In genomic region chr2:53190684-53191511, GRCm38 (mm10) we compare ENCODE assay signal across 8 mouse cellular contexts. TPM values are rescaled to one million over a fixed set of nuclear protein-coding genes. Genes with fewer than 3 reads are reported as not detected.
DNase-seq lines count a peak whose midpoint lies in the region; ATAC-seq and TF ChIP-seq lines count a peak whose summit lies in the region.

Gene Prpf40a, minus strand, starts transcription at chr2:53191284.

- H3K27me3 ChIP-seq in kidney, embryonic 14.5 days (ENCODE audit: control insufficient read depth, insufficient read depth, low read length), result no peaks in the 10 kb centered on the region
- no peaks in the 10 kb centered on the region for H3K27me3 ChIP-seq in limb, embryonic 15.5 days

- peak within 1 kb of the TSS; percentile 92 for H3K9ac ChIP-seq in kidney, embryonic 14.5 days (ENCODE audit: low read depth, low read length)
- H3K9ac ChIP-seq in limb, embryonic 15.5 days, result peak within 1 kb of the TSS; percentile 79

- H3K27ac ChIP-seq in bone marrow macrophage, adult 2 months (ENCODE audit: insufficient read depth, low read depth, low read length), result peak within 1 kb of the TSS; percentile 99
- peak within 1 kb of the TSS; percentile 98 for H3K27ac ChIP-seq in embryonic fibroblast, embryonic 13.5 days (ENCODE audit: insufficient read depth, low read length)
- H3K27ac ChIP-seq in kidney, embryonic 14.5 days (ENCODE audit: low read depth, low read length), result peak within 1 kb of the TSS; percentile 95
- peak within 1 kb of the TSS; percentile 97 for H3K27ac ChIP-seq in limb, embryonic 15.5 days

- H3K4me2 ChIP-seq in kidney, embryonic 14.5 days (replicated peaks; ENCODE audit: low read depth, low read length), result peak within 1 kb of the TSS; percentile 40
- peak within 1 kb of the TSS; percentile 61 for H3K4me2 ChIP-seq in limb, embryonic 15.5 days

- peaks cover 24% of the 10 kb centered on the region; the same call in 1 of the 2 replicates for H3K36me3 ChIP-seq in kidney, embryonic 14.5 days (ENCODE audit: control insufficient read depth, insufficient read depth, low read length)
- H3K36me3 ChIP-seq in limb, embryonic 15.5 days, result peaks cover 8% of the 10 kb centered on the region

- H3K9me3 ChIP-seq in kidney, embryonic 14.5 days (ENCODE audit: control insufficient read depth, low read length), result no peaks in the 10 kb centered on the region
- no peaks in the 10 kb centered on the region for H3K9me3 ChIP-seq in limb, embryonic 15.5 days

- peak within 1 kb of the TSS; percentile 98 for H3K4me3 ChIP-seq in bone marrow macrophage, adult 2 months (ENCODE audit: insufficient read depth, low read length)
- peak within 1 kb of the TSS; percentile 86 for H3K4me3 ChIP-seq in embryonic fibroblast, embryonic 13.5 days (ENCODE audit: insufficient read depth, low read length)
- H3K4me3 ChIP-seq in kidney, embryonic 14.5 days (ENCODE audit: low read length), result peak within 1 kb of the TSS; percentile 69
- peak within 1 kb of the TSS; percentile 86 for H3K4me3 ChIP-seq in limb, embryonic 15.5 days

- peak; percentile 99 for DNase-seq in A20 (ENCODE audit: low read depth, low spot score)
- DNase-seq in heart, adult 9 months (ENCODE audit: low spot score in 2 of 2), result peak; percentile 98 to 99
- DNase-seq in monocyte, adult 2 months (ENCODE audit: low read depth in 1 of 2, low spot score in 2 of 2), result peak; percentile 97
- peak; percentile 99 for DNase-seq in spleen, postnatal 36 days (ENCODE audit: low spot score in 2 of 2)

- no peak for TF ChIP-seq CTCF in bone marrow macrophage, adult 2 months (IDR thresholded peaks at IDR 0.05; ENCODE audit: low read depth, low read length)
- TF ChIP-seq CTCF in embryonic fibroblast, embryonic 13.5 days (IDR thresholded peaks at IDR 0.05; ENCODE audit: borderline replicate concordance, insufficient read depth, low read length), result no peak

- under 1% methylated on average over 46 of the region's 53 CpGs for WGBS in kidney, embryonic 14.5 days
- WGBS in limb, embryonic 15.5 days, result under 1% methylated on average over 53 of the region's 53 CpGs

- peak; percentile 98 for ATAC-seq in kidney, embryonic 14.5 days (ENCODE audit: low FRiP score, low TSS enrichment)
- peak; percentile 99 for ATAC-seq in limb, embryonic 15.5 days (ENCODE audit: insufficient number of reproducible peaks, low FRiP score, low TSS enrichment, low read depth)

- peaks cover 9% of the 10 kb centered on the region for H3K4me1 ChIP-seq in bone marrow macrophage, adult 2 months (ENCODE audit: control insufficient read depth, insufficient read depth, low read length)
- H3K4me1 ChIP-seq in embryonic fibroblast, embryonic 13.5 days (ENCODE audit: control insufficient read depth, insufficient read depth, low read length), result no peaks in the 10 kb centered on the region
- H3K4me1 ChIP-seq in kidney, embryonic 14.5 days (ENCODE audit: control insufficient read depth, insufficient read depth, low read length), result peaks cover 9% of the 10 kb centered on the region
- H3K4me1 ChIP-seq in limb, embryonic 15.5 days, result peaks cover 6% of the 10 kb centered on the region; the same call in 1 of the 2 replicates

- 0 out of 2 replicates have a peak, but pooled peaks have one; percentile 24 for TF ChIP-seq POLR2A in bone marrow macrophage, adult 2 months (IDR thresholded peaks at IDR 0.05; ENCODE audit: borderline replicate concordance, low read depth, low read length)
- peak; percentile 86 for TF ChIP-seq POLR2A in embryonic fibroblast, embryonic 13.5 days (IDR thresholded peaks at IDR 0.05; ENCODE audit: low read depth, low read length)

RNA-seq across cellular contexts. Expression of gene Prpf40a, which starts in this region (rescaled TPM):
- polyA plus RNA-seq in bone marrow macrophage, adult 2 months (2012; ENCODE audit: insufficient read depth, insufficient read length, missing spikeins), result 80.8 and 104 TPM in 2 replicates
- polyA plus RNA-seq in embryonic fibroblast, embryonic 13.5 days (2011; ENCODE audit: insufficient read length, low read depth, missing spikeins), result 157 and 158 TPM in 2 replicates
- 223 and 231 TPM in 2 replicates for polyA plus RNA-seq in kidney, embryonic 14.5 days (2014; fragmentation: Nextera tagmentation; extraction: Ambion mirVana)
- 124 TPM in 2 replicates for polyA plus RNA-seq in limb, embryonic 15.5 days (2015; fragmentation: Nextera tagmentation; extraction: Ambion mirVana)

Comparison
In these comparisons a context has a peak if more than half of its experiments do, and no peak if none do; other contexts are left out.
1. Peak in every context shown above with its lines: DNase-seq, ATAC-seq, H3K4me3 ChIP-seq and H3K27ac ChIP-seq.